Mouse (Mus musculus) hindbrain, embryonic 13.5 days (tissue): ENCODE results near the gene Senp3. TPM values are rescaled to one million over a fixed set of nuclear protein-coding genes. Genes with fewer than 3 reads are reported as not detected.
A peak's percentile ranks its signal among the peaks of the same experiment; 100 is the strongest.
"Not testable (repeated sequence)": the region's sequence is repeated elsewhere in the genome, so short reads cannot be mapped to it uniquely, and the experiment has no call there.

Experiments used
- ATAC-seq: fragments of 200-750 bp; cut with Nextera tagmentation; 2 replicates; pipeline ENCODE4 v1.8.0; 2017; ENCODE audit warnings: moderate TSS enrichment; ENCODE audit not compliant: low FRiP score
- H3K27ac ChIP-seq: fragments of 300-500 bp; sonication (generic); 2 replicates; pipeline ENCODE4 v1.5.1; 2015; ENCODE audit warnings: inconsistent platforms, mild to moderate bottlenecking, moderate library complexity
- H3K27me3 ChIP-seq: fragments of 300-500 bp; sonication (generic); 2 replicates; pipeline ENCODE4 v1.6.1; 2015; ENCODE audit warnings: mild to moderate bottlenecking, inconsistent platforms
- H3K36me3 ChIP-seq: fragments of 300-500 bp; sonication (generic); 2 replicates; pipeline ENCODE4 v1.6.1; 2015; ENCODE audit warnings: mild to moderate bottlenecking, inconsistent platforms
- H3K4me1 ChIP-seq: fragments of 300-500 bp; sonication (generic); replicated peaks from 2 replicates; pipeline ENCODE4 v1.6.1; 2015; ENCODE audit warnings: inconsistent platforms
- H3K4me2 ChIP-seq: fragments of 300-500 bp; sonication (generic); 2 replicates; pipeline ENCODE4 v1.6.1; 2015; ENCODE audit warnings: inconsistent platforms, mild to moderate bottlenecking, moderate library complexity
- H3K4me3 ChIP-seq: fragments of 300-500 bp; sonication (generic); 2 replicates; pipeline ENCODE4 v1.5.1; 2015; ENCODE audit warnings: mild to moderate bottlenecking, inconsistent platforms
- H3K9ac ChIP-seq: fragments of 300-500 bp; sonication (generic); 2 replicates; pipeline ENCODE4 v1.6.1; 2015; ENCODE audit warnings: mild to moderate bottlenecking, inconsistent platforms
- H3K9me3 ChIP-seq: fragments of 300-500 bp; sonication (generic); 2 replicates; pipeline ENCODE4 v1.6.1; 2016; ENCODE audit warnings: inconsistent platforms
- WGBS: fragments of 180-500 bp; shearing (Covaris S2); methylation state at CpG from one replicate; pipeline ENCODE4 v1.1.7; 2015; 5-methylcytosine and 5-hydroxymethylcytosine counted together
- microRNA counts: library from miRNA; unstranded; fragments of <30 nt; microRNA quantifications from one replicate; lab custom pipeline; 2016
- microRNA-seq: library from miRNA; unstranded; fragments of <30 nt; microRNA quantifications from one replicate; pipeline ENCODE4, GENCODE M21; 2016
- polyA plus RNA-seq: library from polyadenylated mRNA; unstranded; fragments of >200 nt; fragmentation: Nextera tagmentation; extraction: Ambion mirVana; gene quantifications from 2 replicates; pipeline ENCODE4 v1.2.1, GENCODE M21; 2015

Senp3 gene
- polyA plus RNA-seq, 1 experiment from 2014 or later = 94.7 TPM

- ATAC-seq, H3K27ac ChIP-seq, H3K4me3 ChIP-seq, H3K9me3 ChIP-seq, H3K4me2 ChIP-seq, H3K27me3 ChIP-seq, H3K9ac ChIP-seq, H3K36me3 ChIP-seq: not testable (repeated sequence)
- H3K4me1 ChIP-seq = peaks cover 15% of the 10 kb centered on the region
- 86% methylated on average over 2 of the region's 2 CpGs for WGBS
Observed at GRCm38 (mm10) chr11:69624339-69624738, 57.5 kb downstream of the Senp3 start.

MicroRNAs within 50 kb of the gene (microRNA counts, 519-probe panel; counts per million panel counts)
- 51.3 counts per million for microRNA mmu-miR-1934 (lab: Ali Mortazavi, UCI)
- 3,598 counts per million, percentile 48 among the panel's probes with 10 or more counts for microRNA mmu-miR-467f (lab: Ali Mortazavi, UCI)

Small RNAs within 50 kb of the gene (microRNA-seq; reads per million reads assigned to microRNA genes)
- gene Mir1934 (1.6 reads per million), gene Mir467f (not detected)

Other genes with a start within 250 kb of the Senp3 start
- gene Dnah2, start 133.0 kb downstream of the Senp3 start, polyA plus RNA-seq = 2.1 and 2.7 TPM in 2 replicates
- gene Efnb3, start 121.9 kb downstream of the Senp3 start, polyA plus RNA-seq = 90.1 and 92.0 TPM in 2 replicates
- 23.0 and 24.2 TPM in 2 replicates for gene Wrap53, start 101.8 kb downstream of the Senp3 start, polyA plus RNA-seq
- 76.3 and 78.1 TPM in 2 replicates for gene Trp53, start 101.7 kb downstream of the Senp3 start, polyA plus RNA-seq
- 27.6 and 29.7 TPM in 2 replicates for gene Atp1b2, start 76.1 kb downstream of the Senp3 start, polyA plus RNA-seq
- not detected in 2 replicates for gene Shbg, start 64.2 kb downstream of the Senp3 start, polyA plus RNA-seq
- 28.0 and 28.1 TPM in 2 replicates for gene Sat2, start 60.1 kb downstream of the Senp3 start, polyA plus RNA-seq
- 40.5 and 52.0 TPM in 2 replicates for gene Fxr2, start 49.1 kb downstream of the Senp3 start, polyA plus RNA-seq
- gene Sox15, start 26.8 kb downstream of the Senp3 start, polyA plus RNA-seq = not detected in 2 replicates
- gene Mpdu1, start 19.4 kb downstream of the Senp3 start, polyA plus RNA-seq = 95.0 and 104 TPM in 2 replicates
- 9.0 and 9.8 TPM in 2 replicates for gene Cd68, start 15.9 kb downstream of the Senp3 start, polyA plus RNA-seq
- 528 and 537 TPM in 2 replicates for gene Eif4a1, start 9.7 kb downstream of the Senp3 start, polyA plus RNA-seq
- 0.36 and 0.53 TPM in 2 replicates for gene Tnfsf13, start 3.7 kb upstream of the Senp3 start, polyA plus RNA-seq
- gene Tnfsf12, start 13.8 kb upstream of the Senp3 start, polyA plus RNA-seq = 1.8 and 3.6 TPM in 2 replicates
- 0.98 and 1.2 TPM in 2 replicates for gene Tnfsfm13, start 14.0 kb upstream of the Senp3 start, polyA plus RNA-seq
- 18.8 and 20.4 TPM in 2 replicates for gene Polr2a, start 76.6 kb upstream of the Senp3 start, polyA plus RNA-seq
- 0.35 and 0.87 TPM in 2 replicates for gene Slc35g3, start 79.9 kb upstream of the Senp3 start, polyA plus RNA-seq
- gene Zbtb4, start 83.8 kb upstream of the Senp3 start, polyA plus RNA-seq = 3.2 TPM in 2 replicates
- 1.5 and 2.6 TPM in 2 replicates for gene Chrnb1, start 113.9 kb upstream of the Senp3 start, polyA plus RNA-seq
- gene Fgf11, start 119.8 kb upstream of the Senp3 start, polyA plus RNA-seq = 4.8 and 5.5 TPM in 2 replicates
- 1.1 TPM in 2 replicates for gene Tmem102, start 123.5 kb upstream of the Senp3 start, polyA plus RNA-seq
- gene Gm39566, start 133.2 kb upstream of the Senp3 start, polyA plus RNA-seq = not detected in 2 replicates
- gene Spem2, start 136.4 kb upstream of the Senp3 start, polyA plus RNA-seq = 0.10 TPM in 1 of 2 replicates, not detected in the other
- gene Spem1, start 140.1 kb upstream of the Senp3 start, polyA plus RNA-seq = 0.70 and 0.81 TPM in 2 replicates
- 21.4 and 22.0 TPM in 2 replicates for gene Nlgn2, start 155.7 kb upstream of the Senp3 start, polyA plus RNA-seq
- gene Tmem256, start 156.4 kb upstream of the Senp3 start, polyA plus RNA-seq = 368 and 374 TPM in 2 replicates
- gene Plscr3, start 164.3 kb upstream of the Senp3 start, polyA plus RNA-seq = 51.7 and 53.7 TPM in 2 replicates
- 0.13 and 0.23 TPM in 2 replicates for gene Tnk1, start 176.6 kb upstream of the Senp3 start, polyA plus RNA-seq
- gene Tmem95, start 195.9 kb upstream of the Senp3 start, polyA plus RNA-seq = not detected in 2 replicates
- 2.0 and 2.5 TPM in 2 replicates for gene Kctd11, start 199.3 kb upstream of the Senp3 start, polyA plus RNA-seq
- gene Acap1, start 213.5 kb upstream of the Senp3 start, polyA plus RNA-seq = 0.17 and 0.52 TPM in 2 replicates
- 10.3 and 11.7 TPM in 2 replicates for gene 2810408A11Rik, start 218.9 kb upstream of the Senp3 start, polyA plus RNA-seq
- 18.8 and 22.6 TPM in 2 replicates for gene Neurl4, start 219.0 kb upstream of the Senp3 start, polyA plus RNA-seq
- 72.4 and 77.3 TPM in 2 replicates for gene Gps2, start 231.8 kb upstream of the Senp3 start, polyA plus RNA-seq
- 1,129 and 1,134 TPM in 2 replicates for gene Eif5a, start 239.9 kb upstream of the Senp3 start, polyA plus RNA-seq